34 mouse cellular contexts compared by ENCODE assay signal in the genomic region with DNA sequence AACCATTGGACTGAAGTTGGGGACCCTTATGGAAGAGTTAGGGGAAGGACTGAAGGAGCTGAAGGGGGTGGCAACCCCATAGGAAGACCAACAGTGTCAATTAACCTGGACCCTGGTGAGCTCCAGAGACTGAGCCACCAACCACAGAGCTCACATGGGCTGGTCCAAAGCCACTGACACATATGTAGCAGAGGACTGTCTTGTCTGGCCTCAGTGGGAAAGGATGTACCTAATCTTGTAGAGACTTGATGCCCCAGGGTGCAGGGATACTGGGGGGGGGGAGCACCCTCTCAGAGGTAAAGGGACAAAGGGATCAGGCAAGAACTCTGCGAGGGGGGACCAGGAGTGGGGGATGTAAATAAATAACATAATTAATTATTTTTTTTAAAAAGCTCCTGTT.
"Had no signal": no experiment of that assay in that cellular context is flagged by ENCODE, and none has a peak within 500 bp of the region (broad histone marks: within the 10 kb centered on the region; RNA-seq: fewer than 3 reads in every experiment).

No protein-coding gene starts in this region.

- H3K27me3 ChIP-seq: heart, embryonic 12.5 days; hindbrain, embryonic 12.5 days; hindbrain, embryonic 13.5 days; hindbrain, embryonic 15.5 days; intestine, embryonic 15.5 days; kidney, embryonic 15.5 days had no signal

- H3K9ac ChIP-seq: heart, embryonic 12.5 days; heart, embryonic 15.5 days; hindbrain, embryonic 12.5 days; hindbrain, embryonic 13.5 days; hindbrain, embryonic 14.5 days; hindbrain, embryonic 15.5 days; intestine, embryonic 15.5 days; kidney, embryonic 15.5 days had no signal

- ATAC-seq: hindbrain, embryonic 16.5 days; hindbrain, postnatal 0 days; inflammation-experienced regulatory T-cells, adult 6 months; intestine, embryonic 15.5 days; intestine, embryonic 16.5 days; intestine, postnatal 0 days had no signal

- H3K4me3 ChIP-seq: heart, embryonic 12.5 days; heart, embryonic 13.5 days; heart, embryonic 15.5 days; hindbrain, embryonic 10.5 days; hindbrain, embryonic 12.5 days; hindbrain, embryonic 13.5 days; hindbrain, embryonic 15.5 days; intestine, embryonic 15.5 days; kidney, embryonic 15.5 days; layer of hippocampus, adult 2 months had no signal

- DNase-seq: heart, postnatal 10 days; heart, postnatal 14 days; heart, postnatal 4 days; kidney, adult 11 months; kidney, adult 18-20 months; kidney, adult 2 months; kidney, adult 8-10 months; kidney, adult 9 months; kidney, postnatal 10 days; kidney, postnatal 14 days; kidney, postnatal 25 days; kidney, postnatal 36 days; kidney, postnatal 4 days; layer of hippocampus, adult 9-11 months; layer of hippocampus, postnatal 36 days had no signal

- H3K9me3 ChIP-seq: heart, embryonic 10.5 days; heart, embryonic 15.5 days; hindbrain, embryonic 10.5 days; hindbrain, embryonic 12.5 days; hindbrain, embryonic 13.5 days; hindbrain, embryonic 15.5 days; intestine, embryonic 15.5 days; kidney, embryonic 15.5 days had no signal

- H3K27ac ChIP-seq: heart, embryonic 10.5 days; hindbrain, embryonic 10.5 days; hindbrain, embryonic 12.5 days; hindbrain, embryonic 13.5 days; hindbrain, embryonic 14.5 days; hindbrain, embryonic 15.5 days; hindbrain, postnatal 0 days; intestine, embryonic 15.5 days; kidney, postnatal 0 days; layer of hippocampus, adult 2 months had no signal

- H3K36me3 ChIP-seq: heart, embryonic 10.5 days; heart, embryonic 12.5 days; heart, embryonic 13.5 days; heart, embryonic 15.5 days; hindbrain, embryonic 10.5 days; hindbrain, embryonic 12.5 days; hindbrain, embryonic 13.5 days; hindbrain, embryonic 15.5 days; intestine, embryonic 15.5 days; kidney, embryonic 15.5 days had no signal

- H3K4me2 ChIP-seq: heart, embryonic 11.5 days; hindbrain, embryonic 12.5 days; hindbrain, embryonic 13.5 days; hindbrain, embryonic 14.5 days; hindbrain, embryonic 15.5 days; kidney, embryonic 15.5 days had no signal
